Mouse (Mus musculus) megakaryocyte-erythroid progenitor cell, adult 5-6 weeks (primary cell): ENCODE measurements around the gene Trpv2. TPM values are rescaled to one million over a fixed set of nuclear protein-coding genes. Genes with fewer than 3 reads are reported as not detected.

Experiments
- ATAC-seq: replicated peaks from 2 replicates; pipeline ENCODE4 v1.8.0; 2016; ENCODE audit warnings: mild to moderate bottlenecking, inconsistent platforms; ENCODE audit not compliant: severe bottlenecking, poor library complexity, low FRiP score, low TSS enrichment
- total RNA-seq, 2 experiments: library from RNA; stranded (forward) in 1 of 2; stranded (reverse) in 1 of 2; fragments of 200-1000, 215-1000 nt in 1 of 2; fragments of >200 nt in 1 of 2; fragmentation: Nextera tagmentation in 1 of 2; gene quantifications; 2 replicates each; pipeline ENCODE4 v1.2.3; 2014 to 2017

Gene Trpv2
- total RNA-seq (2014; fragmentation: Nextera tagmentation) (31.3 and 45.4 TPM in 2 replicates), total RNA-seq (2017) (12.2 and 25.6 TPM in 2 replicates)

DNA sequence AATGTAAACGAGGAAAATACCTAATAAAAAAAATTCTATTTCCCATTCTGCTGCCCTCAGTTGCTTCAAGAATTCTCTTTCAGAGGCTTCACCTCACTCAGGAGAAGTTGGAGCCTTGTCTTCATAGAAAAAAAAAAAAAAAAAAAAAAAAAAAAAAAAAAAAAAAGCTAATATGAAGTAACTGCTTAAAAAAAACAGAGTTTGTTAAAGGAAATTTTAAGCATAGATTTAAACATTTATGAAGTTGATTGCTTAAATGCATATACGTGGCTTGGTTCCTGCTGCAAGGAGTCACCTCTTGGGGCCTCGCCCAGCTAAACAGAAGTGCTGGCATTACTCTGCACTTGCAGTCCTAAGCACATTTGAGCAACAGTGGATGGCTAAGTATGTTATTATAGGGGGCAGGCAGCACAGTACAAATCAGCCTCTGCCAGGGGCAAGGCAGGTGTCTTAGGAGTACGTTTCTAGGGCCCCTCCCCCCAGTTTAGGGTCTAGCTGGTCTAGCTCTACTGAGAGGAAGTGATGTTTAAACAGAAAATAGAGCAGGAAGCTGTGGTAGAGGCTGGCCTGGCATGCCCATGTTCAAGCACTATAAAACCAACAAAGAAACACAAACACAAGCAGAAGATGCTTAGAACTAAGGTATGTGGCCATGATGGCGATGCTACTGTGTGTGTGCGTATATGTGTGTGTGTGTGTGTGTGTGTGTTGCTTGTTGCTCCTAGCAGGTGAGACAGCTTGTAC is at the start of gene Trpv2:
Trpv2 (plus strand) TSS at position 528 of the 744 bp plus-strand sequence.
- no peak for ATAC-seq

DNA sequence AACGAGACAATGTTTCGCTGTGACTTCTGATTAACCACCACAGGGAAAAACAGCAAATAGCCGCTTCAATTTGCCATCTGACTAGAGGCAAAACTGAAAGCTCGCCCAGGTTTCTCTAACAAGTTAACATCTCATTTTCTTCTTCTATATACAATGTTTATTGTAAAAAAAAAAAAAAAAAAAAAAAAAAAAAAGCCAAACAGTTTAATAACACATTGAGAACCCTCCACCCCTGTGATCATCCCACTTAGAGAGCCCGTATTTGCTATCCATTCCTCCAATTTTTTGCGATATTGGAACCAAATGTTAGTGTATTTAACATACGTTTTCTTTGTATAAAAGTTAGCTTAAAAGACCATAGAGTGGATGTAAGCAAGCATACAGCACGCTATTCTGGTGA is 37.2 kb upstream of the Trpv2 start:
- ATAC-seq, result no peak

- ATAC-seq, result no peak
Measured at GRCm38 (mm10) chr11:62537590-62537989, 36.7 kb upstream of the Trpv2 start.

DNA sequence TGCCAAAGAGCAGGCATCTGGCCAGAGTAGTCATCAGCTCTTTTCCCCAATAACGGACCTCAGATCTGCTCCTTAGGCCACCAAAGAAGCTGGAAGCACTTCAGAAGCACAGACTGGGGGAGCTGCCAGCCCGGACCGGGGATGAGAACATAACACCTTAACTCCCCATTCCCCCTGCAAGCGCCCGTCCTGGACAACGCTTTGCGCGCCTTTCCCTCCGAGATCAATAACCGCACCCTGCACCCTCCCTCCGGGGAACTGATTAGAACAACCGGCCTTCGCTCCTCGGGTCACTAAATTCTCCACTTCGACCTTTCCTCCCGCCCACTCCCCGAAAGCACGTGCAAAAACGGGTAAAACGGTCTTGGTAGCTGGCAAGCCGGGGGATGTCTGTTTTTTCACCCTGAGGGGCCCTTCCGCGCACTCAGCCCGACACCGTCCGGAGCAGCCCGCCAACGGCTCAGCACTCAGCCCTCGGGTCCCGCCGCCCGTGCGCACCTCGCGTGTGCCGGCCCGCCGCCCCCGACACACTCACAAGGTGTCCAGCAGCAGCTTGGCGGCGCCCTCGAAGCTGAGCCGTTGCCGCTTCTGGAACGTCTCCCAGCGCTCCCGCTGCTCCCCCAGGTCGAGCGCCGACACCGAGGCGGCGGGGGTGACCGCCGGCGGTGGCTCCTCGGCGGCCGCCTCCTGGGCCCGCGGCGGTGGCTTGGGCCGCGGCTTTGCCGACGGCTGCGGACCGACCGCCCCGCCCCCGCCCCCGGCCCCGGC is 35.8 kb upstream of the Trpv2 start:
- peak; percentile 64 for ATAC-seq

- peak; percentile 61 for ATAC-seq
Measured at GRCm38 (mm10) chr11:62539089-62539890, 35.0 kb upstream of the Trpv2 start, which contains the start of gene Cenpv. Gene Cenpv (minus strand): TSS chr11:62539261.

DNA sequence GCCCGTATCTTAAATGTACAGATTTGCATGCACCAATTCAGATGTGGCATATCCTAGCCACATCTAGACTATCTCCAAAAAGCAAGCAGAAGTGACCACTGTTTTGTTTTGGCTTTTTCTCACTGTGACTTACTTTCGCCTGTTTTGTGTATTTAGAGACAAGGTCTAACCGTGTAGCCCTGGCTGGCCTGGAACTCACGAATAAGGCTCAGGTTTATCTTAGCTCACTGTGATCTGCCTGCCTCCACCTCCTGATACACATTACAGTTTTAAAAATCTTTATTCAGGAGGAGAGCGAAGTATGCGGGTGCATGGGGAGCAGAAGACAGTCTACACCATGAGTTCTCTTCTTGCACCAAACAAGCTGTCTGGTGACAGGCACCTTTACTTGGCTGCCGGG is 34.1 kb upstream of the Trpv2 start:
- no peak for ATAC-seq

DNA sequence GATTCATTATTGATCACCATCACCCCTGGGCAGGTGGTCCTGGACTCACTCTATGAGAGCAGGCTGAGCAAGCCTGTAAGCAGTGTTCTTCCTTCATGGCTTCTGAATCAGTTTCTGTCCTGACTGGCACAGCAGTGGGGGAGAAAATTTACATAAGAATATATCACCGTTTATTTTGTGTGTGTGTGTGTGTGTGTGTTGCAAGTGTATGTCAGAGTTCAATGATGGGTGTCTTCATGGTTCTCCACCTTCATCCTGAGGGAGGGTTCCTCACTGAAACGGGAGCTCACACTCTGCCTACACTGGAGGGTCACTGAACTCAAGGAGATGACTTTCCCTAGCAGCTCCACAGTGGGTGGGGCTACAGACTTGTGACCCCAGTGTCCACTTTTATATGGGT is 33.3 kb upstream of the Trpv2 start:
- no peak for ATAC-seq

DNA sequence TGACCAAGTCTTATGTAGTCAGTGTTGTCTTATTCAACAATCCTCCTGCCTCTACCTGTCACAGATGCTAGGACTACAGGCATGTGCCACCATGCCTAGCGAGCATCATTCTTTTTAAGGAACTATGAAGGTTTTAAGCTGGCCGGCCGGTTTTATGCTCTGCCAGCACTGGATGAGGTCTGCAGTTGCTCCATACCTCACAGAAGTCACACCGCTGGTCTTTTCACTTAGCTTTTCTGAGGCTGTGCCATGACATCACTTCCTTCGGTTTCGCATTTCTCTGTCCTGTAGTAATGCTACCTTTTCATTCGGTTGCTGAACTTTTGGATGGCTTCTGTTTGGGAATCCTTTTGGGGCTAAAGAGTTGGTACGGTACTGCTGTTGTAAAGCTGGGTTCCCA is 32.7 kb upstream of the Trpv2 start:
- no peak for ATAC-seq

GRCm38 (mm10) chr11:62543991-62544390 is 30.3 kb upstream of the Trpv2 start:
- ATAC-seq, result no peak

GRCm38 (mm10) chr11:62549782-62550181 is 24.5 kb upstream of the Trpv2 start:
- peak; percentile 43 for ATAC-seq

DNA sequence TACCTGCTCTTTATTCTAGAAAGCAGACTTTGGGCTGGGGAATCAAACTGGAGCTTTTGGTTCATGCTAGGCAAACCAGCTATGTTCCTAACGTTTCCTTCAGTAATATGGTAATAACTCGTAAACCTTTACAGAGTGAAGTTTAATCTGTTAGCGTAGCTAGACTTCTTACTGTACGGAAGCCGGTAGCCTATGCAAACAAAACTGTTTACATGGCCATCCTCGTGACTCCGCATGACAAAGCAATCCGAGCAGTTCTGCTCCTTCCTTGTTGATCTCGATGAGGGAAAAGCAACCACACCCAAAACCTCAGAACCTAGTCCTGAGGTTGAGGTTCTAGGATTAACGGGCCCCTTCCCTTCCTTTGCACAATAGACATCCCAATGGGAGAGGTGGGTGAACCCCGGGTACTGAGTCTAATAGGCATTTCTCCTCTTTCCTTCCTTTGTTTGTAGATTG is 24.0 kb upstream of the Trpv2 start:
- ATAC-seq, result peak; percentile 49

GRCm38 (mm10) chr11:62550727-62551225 is 23.5 kb upstream of the Trpv2 start, which contains the start of gene Ubb:
Gene Ubb (plus strand): TSS chr11:62551171.
- peak; percentile 83 for ATAC-seq

DNA sequence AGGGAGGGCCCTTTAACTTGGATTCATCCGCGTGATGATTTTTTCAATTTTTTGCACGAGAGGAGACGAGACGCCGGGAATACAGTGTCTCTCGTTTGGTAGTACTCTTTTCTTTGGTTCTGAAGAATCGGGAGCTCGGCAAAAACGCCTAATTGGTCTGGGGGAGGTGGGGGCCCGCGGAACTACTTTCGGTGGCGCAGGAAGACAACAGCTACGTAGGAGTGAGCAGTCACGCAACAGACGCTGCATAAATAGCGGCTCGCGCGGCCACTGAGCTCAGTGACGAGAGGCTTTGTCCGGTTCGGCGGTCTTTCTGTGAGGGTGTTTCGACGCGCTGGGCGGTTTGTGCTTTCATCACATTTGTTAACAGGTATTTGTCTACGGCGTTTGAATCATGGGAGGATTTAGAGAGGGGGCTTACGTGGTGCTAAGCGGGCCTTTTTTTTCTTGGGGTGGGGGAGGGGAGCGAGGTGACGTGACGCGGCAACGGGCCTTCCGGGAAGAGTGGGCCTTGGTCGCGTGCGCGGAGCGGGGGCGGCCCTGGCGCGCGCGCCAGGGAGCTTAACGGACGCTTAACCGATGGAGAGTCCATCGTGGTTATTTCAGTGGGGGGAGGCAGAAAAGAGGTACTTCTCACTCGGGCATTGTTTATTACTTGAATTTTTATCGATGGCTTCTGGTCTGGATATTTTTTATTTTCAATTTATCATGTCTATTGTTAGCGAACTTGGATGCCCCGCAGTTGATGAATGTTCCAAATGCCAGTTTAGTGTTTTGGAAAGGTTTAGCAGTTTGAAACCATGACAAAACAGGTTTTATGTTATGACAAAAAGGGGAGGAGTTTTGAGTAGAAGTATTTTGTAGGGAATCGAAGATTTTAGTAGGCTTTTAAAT is 22.8 kb upstream of the Trpv2 start:
- ATAC-seq, result peak; percentile 44

DNA sequence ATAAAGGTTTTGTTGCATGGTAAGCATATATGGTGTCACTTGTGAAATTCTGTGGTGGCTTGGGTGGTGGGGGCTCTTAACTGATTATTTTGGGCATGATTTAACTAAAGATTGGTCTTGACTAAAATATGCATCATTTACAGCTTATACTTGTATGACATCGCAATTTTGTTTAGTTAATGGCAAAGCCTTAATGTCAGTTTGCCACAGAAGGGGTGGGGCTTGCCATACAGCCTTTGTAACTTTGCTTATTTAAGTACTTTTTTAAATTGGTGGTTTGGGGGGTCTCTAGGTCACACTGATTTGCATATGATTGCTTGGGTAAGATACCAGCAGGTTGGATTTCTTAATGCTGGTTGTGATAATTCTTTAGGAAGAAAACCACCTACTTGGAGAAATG is 21.1 kb upstream of the Trpv2 start:
- no peak for ATAC-seq

DNA sequence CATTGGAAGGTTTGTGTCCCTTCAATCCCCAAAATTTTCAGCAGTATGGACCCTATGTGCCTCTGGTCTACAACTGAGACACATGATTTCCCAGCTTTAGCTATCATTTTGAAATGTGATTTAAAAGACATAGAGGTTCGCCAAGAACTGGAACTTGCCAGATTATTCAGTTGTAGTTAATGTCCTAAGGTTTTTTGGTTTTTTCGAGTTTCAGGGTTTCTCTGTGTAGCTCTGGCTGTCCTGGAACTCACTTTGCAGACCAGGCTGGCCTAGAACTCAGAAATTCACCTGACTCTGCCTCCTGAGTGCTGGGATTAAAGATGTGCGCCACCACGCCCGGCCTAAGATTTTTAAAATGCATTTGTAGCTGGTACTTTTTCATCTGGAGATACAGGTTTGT is 20.7 kb upstream of the Trpv2 start:
- no peak for ATAC-seq

- no peak for ATAC-seq
Measured at GRCm38 (mm10) chr11:62554163-62554855, 20.0 kb upstream of the Trpv2 start.

- no peak for ATAC-seq
Measured at GRCm38 (mm10) chr11:62554934-62555517, 19.3 kb upstream of the Trpv2 start.
